Mouse (Mus musculus) inflammation-experienced regulatory T-cells, adult 6 months (primary cell): Measurements from ENCODE around the gene Rbm45. TPM values are rescaled to one million over a fixed set of nuclear protein-coding genes. Genes with fewer than 3 reads are reported as not detected.
A peak's percentile ranks its signal among the peaks of the same experiment; 100 is the strongest.

ENCODE experiments used
- ATAC-seq: one replicate; pipeline ENCODE4 v1.8.0; 2017
- polyA plus RNA-seq, 3 experiments: library from polyadenylated mRNA; unstranded; fragments of 100-300 nt; shearing (Covaris generic); gene quantifications; one replicate each; pipeline ENCODE4 v1.2.1; 2017

Gene Rbm45
- 10 to 100 TPM in 2 of 3 experiments, 1 to 10 TPM in 1; 5.3 to 16.1 (median 15.3) TPM for polyA plus RNA-seq

DNA sequence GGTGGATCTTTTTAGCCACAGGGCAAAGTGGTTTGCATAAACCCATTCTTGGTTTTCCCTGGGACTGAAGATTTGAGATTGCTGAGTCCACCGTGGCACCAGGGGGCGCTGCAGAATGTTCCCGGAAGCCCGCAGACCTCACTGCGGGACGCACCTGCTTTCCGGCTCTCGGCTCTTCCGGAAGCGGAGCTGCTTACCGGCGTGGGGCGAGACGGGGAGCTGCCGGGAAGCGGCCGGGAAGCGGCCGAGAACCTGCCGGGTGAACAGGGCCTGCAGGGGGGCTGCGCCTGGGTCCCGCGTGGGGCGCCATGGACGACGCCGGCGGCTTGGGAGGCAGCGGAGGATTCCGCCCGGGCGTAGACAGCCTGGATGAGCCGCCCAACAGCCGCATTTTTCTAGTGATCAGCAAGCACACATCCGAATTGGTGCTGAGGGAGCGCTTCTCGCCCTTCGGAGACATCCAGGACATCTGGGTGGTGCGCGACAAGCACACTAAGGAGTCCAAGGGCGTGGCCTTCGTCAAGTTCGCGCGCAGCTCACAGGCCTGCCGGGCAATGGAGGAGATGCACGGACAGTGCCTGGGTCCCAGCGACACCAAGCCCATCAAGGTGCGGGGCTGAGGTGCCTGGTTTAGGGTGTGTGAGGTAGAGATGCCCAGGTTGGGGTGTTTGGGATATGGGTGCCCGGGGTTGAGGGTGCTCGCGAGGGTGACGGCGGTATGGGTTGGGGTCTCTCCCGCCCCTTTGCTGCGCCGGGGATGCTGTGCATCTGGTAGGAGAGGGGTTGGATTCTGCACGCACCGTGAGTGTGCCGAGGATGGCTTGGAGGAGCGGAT is at the start of gene Rbm45:
TSS of gene Rbm45 (plus strand) at position 164 of the 835 bp plus-strand sequence.
- ATAC-seq: peak; percentile 87

DNA sequence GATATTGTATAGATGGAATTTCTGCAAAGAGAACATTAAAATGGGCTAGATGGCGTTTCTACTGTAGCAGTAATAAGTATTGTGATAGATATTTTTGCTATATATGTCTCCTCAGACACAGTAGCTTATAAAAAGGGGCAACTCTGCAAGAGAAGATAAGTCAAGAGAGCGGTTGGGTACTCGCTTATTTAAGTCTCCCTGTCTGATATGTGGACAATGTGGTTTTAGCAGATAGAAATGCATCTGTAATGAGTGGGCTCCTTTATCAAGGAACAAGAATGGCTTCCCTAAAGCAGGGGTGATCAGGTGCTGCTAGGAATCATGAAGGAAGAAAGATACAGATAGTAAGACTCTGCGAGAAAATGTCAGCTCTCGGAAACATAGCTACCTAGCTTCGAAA is 49.4 kb upstream of the Rbm45 start:
- no peak for ATAC-seq

DNA sequence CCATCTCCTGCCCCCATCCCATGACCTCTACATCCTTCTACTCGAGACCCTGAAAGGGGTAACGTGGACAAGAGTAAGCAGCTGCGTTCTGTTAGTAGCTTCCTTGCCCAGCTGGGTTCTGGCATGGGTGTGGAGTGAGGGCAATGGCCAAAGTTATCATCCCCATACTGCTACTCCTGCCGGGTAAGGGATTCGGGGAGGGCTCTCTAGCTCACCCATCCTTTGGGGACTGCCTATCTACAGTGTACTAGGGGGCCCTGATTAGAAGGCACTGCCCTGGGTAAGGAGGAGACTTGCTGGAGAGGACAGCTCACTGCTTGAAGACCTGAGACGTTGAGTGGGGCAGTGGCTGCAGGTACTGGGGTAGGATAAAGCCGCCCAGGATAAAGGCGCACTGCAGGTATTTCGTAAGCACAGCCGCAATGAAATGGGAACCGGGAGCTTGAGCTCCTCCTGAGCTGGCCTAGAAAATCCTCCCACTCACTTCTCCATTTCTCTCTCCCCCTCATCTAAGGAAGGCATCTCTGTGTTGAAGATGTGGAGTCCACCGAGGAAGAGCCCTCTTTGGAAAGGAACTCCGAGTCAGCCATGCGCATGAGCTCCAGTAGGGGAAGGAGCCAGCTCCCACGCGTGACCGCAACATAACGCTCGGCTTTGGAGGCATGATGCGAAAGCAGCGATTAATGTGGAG is 46.5 kb upstream of the Rbm45 start:
- ATAC-seq: no peak

DNA sequence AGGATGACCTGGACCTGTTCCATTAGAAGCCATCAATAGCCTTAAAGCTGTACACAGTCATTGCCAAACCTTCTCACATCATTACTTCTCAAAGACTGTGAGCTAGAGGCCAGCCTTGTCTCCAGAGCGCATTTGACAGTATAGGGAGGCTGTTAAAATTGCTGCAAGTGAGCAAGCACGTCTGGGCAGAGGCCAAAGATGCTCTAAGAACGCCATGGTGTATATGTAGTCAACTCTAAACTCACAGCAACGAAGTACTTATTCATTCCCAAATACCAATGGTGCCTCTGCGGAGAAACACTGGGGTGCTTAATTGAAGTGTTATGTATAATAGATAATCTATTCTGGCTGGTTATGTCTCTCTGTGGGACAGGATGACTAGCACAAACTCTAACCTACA is 45.3 kb upstream of the Rbm45 start:
- ATAC-seq: no peak

DNA sequence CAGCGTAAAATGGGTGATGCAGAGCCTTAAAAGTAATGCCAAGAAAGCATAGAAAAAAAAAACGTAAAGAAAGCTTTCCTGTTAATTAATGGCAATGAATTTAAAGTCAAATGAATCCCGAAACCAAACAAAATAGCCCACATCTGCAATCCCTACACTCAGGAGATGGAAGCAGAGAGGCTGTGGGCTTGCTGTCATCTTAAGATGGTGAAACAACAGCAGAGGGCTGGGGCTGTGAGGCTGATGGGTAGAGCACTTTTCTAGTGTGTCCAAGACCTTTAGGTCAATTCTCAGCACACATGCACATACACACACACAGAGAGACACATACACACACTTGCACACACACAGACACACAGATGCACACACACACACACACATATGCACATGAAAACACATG is 43.6 kb upstream of the Rbm45 start:
- ATAC-seq: no peak

DNA sequence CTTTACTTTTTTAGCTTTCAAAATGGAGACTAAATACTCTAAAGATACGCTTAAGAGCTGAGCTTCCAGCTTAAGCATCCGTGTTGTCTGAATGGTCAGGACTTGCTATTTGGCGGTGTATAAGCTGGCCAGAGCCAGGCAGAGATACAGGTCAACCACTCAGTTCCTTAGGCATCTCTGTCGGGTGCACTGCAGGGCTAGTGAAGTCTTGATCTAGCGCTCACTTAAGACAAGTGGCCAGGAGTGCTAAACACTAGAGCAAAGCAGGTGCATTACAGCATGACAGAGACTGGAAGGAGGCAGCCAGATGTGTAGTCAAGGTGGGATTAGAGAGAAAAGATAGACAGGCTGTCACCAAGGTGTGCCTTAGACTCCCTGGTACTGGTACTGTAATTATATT is 39.7 kb upstream of the Rbm45 start:
- no peak for ATAC-seq

DNA sequence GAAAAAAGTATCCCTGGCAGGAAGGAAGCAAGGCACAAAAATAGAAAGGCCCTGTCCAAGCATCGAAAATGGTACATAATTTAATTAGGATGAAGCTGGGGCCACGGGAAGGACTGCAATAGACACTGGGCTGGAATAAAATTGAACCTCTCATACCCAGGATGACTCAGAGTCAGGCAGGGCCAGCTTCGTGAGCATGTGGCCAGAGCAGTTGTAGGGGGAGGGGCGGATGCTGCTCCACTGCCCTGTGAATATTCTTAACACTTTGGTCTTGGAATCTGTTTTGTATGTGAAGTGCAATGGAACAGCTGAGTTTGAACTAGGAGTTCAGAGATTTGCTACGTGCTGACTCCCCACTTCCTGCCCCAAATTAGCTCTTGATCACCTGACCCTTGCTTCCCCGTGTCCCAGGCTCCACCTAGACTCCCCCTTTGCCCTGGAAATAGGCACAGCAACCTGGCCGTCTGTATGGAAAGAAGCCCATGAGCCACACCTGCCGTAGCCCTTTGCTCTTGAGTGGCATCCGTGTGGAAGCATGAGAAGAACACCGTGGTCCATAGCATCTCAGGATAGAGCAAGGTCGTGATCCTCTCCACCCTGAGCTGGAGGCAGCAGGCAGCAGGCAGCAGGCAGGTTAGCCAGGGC is 37.5 kb upstream of the Rbm45 start:
- ATAC-seq: no peak

DNA sequence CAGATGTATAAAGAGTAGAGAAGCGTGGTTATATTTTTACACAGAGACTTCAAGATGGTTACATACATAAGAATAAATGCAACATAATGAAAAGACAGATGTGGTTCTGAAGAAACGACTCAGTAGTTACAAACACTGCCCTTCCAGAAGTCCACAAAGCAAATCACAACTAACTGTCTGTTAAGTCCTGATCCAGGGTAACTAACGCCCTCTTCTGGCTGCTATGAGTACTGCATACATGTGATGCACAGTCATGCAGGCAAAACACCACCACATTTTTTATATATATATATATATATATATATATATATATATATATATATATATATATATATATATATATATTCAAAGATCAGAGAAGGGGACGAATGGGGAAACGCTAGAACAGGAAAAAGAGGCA is 35.2 kb upstream of the Rbm45 start:
- no peak for ATAC-seq

DNA sequence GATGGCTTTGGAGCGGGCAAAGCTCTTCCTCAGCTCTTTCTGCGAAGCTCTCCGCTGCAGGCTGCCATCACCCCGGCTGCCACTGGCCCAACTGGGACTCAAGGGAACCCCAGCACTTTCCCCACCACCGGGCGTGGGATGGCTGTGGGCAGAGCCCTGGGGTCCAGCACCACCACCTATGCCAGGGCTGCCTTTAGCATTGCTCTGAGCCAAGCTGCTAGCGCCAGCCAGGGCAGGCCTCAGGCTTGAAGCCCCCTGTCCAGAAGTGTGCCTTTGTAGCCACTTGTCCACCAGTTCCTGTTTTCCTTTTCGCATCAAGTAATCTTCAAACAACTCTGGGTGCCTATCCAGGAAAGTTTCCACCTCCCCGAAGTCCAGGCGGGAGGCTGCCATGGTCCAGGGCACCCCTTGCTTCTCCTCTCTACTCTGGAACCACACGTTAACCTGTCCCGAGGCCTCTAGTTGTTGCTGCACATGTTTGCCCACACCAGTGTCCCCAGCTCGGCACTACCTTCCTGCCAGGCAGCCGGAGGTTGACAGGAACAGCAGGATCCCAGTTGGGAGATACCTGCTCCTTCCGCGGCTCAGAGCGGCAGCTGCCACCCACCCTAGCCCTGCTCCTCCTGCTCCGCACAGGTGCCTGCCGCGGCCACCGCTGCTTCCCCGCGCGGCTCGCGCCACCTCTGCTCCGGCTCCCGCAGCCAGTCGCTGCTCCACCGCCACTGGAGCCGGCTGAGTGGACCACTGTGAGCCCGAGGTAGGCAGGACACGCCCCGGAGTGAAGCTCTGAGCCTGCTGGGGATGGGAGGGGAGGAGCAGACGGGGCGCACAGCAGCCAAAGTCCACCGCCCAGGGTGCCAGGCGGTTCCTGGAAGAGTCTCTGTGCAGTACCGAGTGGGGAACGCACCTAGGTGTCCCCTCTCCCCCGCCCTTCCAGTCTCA is 31.3 kb upstream of the Rbm45 start, which contains the start of gene Pde11a:
TSS of gene Pde11a (minus strand) at position 560 of the 942 bp plus-strand sequence.
- ATAC-seq: peak; percentile 32

DNA sequence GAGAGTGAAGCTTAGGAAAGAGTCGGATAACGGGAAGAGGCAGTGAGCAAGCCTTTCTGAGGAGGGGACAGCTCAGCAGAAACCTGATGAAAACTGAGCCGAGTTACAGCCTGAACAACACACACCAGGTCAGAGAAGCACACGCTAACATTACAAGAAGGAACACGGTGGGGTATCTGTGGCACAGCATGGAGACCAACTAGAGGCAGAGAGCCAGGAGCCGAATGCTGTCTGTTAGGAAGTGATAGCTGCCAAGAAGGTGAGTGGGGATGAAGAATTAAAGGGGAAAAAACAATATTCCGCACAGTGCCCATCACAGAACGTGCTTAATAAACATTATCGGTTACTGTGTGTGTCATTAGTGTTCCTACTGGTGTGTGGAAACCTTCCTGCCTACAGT is 27.6 kb upstream of the Rbm45 start:
- no peak for ATAC-seq

DNA sequence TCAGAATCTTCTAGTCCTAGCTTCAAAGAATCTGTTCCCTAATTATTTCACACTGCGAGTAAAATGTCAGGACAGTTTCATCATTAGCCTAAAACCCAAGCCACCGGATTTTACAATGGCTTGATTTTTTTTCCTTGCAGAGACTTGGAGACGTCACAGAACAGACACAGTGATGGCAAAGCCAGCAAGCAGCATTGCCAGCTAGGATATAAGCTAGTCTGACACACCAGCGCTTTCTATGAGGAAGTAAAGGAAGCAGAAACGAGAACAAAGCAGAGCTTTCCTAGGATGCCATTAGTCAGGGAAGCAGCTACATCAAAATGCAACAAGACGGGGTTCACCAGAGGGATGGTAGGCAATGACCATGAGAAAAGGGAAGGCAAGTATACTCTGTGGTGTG is 21.9 kb upstream of the Rbm45 start:
- no peak for ATAC-seq

DNA sequence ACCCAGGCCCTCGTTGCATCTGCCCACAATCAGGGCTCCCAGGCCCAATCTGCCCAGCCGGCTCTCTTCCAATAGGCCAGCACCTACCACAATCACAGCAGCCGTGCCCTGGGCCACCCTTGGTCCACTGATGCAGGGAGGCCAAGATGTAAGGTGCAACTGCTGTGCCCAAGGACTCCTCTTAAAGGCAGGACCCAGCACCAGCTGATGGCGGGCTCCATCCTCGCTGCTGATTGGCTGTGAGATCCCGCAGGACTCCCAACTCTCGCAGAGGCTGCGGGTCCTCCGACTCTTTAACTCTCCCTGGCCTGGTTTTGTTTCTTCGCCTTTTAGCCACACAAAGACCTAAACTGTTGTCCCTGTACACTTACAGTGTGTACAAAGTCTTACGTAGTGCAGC is 9.6 kb upstream of the Rbm45 start, which contains the start of gene Cyct:
TSS of gene Cyct (minus strand) at position 225 of the 400 bp plus-strand sequence.
- no peak for ATAC-seq

DNA sequence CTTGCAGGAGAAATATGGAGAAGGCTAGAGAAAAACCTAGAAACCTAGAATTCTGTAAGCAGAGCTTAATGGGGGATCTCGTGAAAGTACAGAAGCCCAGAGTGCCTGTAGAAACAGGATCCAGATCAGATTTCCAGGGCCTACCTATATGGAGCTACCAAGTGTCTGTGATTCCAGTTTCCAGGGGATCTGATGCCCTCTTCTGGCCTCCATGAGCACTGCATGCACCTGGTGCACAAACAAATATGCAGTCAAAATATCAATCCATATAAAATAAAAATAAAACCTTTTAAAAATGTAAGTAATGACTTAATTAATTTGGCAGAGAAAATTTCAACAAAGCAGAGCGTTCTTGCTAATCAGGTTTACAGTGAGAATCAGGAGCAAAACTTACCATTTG is 7.7 kb upstream of the Rbm45 start:
- no peak for ATAC-seq

DNA sequence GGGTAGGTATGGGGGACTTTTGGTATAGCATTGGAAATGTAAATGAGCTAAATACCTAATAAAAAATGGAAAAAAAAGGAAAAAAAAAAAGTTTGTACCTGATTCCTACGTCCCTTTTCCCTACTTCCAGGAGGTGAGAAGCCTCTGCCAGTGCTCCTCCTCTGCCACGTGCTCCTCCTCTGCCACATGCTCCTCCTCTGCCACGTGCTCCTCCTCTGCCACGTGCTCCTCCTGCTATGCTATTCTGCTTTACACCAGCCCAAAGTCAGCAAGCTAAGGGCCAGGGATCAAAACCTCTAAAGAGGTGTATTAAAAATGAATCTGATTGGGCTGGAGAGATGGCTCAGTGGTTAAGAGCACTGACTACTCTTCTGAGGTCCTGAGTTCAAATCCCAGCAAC is 4.0 kb upstream of the Rbm45 start:
- ATAC-seq: no peak

DNA sequence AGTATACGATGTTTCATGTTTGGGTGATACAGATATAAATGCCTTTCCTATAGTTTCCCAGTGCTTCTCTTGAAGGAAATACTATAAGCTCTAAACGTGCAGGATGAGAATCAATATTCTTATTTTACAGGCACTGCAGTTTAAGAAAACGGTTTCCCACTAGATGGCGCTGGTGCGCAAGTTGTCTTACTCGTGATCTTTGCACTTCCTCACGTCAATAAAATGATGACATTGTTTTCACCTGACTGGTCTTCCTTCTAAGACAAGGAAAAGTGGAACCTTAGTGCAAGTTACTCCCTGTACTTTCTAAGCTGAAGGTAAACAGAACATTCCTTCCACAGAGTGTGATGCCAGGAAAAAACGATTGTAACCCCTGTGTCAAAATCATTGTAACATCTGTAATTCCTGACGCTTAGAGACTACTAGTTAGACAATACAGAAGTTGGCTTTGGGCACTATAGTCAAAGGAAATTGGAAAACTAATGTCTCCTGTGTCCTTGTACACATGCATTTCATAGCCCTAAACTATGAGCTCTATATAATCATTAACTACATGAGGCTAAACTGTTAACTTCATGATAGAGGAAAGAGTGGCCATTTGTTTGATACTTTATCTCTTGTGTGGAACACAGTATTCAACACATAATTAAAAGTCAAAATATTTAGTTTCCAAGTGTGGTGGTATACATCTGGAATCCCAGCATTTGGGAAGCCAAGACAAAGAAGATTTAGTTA is 2.4 kb upstream of the Rbm45 start:
- ATAC-seq: peak; percentile 36

DNA sequence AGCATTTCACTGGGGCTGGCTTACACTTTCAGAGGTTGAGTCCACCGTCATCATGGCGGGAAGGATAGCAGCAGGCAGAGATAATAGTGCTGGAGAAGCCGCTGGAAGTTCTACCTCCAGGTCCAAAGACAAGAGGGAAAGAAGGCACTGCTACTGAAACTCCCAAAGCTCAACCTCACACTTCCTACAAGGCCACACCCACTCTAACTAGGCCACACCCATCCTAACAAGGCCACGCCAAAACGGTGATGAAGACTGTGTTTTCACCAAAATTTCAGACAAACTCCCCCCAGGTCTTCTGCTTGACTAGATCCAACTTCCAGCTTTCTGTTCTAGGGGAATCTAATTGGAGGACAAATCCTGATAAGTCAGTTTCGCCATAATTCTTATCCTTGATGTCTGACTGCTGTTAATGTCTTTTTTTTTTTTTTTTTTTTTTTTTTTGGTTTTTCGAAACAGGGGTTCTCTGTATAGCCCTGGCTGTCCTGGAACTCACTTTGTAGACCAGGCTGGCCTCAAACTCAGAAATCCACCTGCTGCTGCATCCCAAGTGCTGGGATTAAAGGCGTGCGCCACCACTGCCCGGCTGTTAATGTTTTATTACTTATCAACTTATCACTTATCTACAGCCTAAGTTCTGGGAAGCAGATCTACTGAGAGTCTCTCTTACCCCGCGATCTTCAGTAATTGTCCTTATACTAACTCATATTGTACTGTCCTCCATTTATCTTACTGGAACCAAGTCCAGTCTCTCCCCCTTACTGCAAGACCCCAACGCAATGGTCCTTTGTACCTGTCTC is 723 bp upstream of the Rbm45 start:
- no peak for ATAC-seq

DNA sequence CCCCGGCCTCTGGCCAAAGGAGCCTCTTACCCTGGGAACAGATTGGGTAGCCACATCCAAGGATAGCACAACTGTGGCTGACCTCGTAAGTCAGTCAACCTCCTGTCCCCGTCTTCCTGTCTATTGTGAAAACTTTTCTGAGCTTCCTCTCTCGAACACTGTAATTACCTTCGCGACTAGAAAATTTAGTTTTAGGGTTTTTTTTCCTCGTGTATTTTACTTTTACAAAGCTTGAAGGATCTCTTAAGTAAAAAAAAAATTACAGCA is 805 bp downstream of the Rbm45 start:
- ATAC-seq: peak; percentile 1

DNA sequence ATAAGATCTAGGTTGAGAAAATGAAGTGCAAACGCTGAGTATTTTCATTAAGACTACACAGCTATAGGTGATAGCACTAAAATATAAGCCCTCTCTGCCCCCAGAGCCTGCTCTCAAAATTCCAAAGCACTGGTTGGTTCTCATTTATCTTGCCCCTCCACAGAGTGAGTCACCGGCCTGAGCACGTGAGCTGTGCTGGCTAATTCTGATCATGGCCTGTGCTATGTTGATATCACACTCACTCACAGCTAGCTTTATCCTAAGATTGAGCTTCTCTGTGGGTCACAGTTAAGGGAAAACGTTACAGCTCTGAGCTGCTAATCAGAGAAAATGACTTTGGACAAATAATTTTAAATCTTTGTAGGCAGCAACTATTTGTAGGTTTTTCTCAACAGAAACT is 2.5 kb downstream of the Rbm45 start:
- no peak for ATAC-seq

DNA sequence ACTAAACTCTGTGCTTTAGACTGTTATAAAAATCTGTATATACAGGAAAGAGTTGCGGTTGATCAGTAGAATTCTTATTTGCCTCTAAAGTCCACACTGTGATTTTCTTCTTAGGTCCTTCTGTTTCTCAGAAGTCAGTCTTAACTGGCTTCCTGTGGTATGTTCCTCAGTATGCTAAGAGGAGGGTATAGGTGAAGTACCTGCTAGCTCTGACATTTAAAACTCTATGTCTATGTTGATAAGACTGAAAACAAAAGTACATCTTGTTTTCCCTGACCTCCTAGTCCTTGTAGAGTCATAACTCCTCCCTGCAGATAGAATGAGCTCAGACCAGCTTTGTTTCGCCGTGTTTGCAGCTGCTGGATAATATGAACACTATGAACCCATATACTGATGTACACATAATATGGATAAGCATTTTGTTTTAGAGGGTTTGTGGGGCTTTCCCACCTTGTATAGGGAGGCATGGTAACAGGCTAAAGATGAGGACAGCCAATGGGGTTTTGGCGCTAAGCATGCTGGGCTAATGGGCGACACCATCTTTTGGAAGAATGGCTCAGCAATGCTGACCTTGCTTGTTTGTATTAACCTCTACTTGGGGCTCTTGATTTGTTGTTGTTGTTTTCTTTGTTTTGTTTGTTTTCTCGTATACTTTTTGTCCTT is 4.9 kb downstream of the Rbm45 start:
- peak; percentile 68 for ATAC-seq

DNA sequence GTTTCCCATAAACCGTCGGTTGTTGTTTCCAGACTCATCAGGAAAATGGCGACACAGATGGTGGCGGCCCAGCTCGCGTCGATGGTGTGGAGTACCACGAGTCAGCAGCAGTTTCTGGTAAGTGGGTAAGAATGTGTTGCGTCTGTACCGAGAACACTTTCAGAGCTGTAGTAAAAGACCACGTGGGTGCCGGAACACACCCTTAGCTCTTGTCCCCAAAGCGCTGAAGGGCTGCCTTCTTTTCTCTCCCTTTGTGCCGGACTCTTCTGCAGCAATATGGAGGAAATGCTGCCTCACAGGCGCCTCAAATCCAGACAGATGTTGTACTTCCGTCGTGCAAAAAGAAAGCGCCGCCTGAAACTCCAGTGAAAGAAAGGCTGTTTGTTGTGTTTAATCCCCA is 8.9 kb downstream of the Rbm45 start:
- ATAC-seq: no peak
